Mouse (Mus musculus) thymus, postnatal 36 days (tissue): Measurements from ENCODE around the gene E330021D16Rik.
"Not testable (repeated sequence)": the region's sequence is repeated elsewhere in the genome, so short reads cannot be mapped to it uniquely, and the experiment has no call there.

Experiments
- DNase-seq, 2 experiments: peaks; one replicate each; pipeline ENCODE4 v3.0.0; 2022; ENCODE audit warnings: mixed read lengths in 2 of 2

Gene E330021D16Rik

GRCm38 (mm10) chr6:136415133-136415775 is at the start of gene E330021D16Rik:
Gene E330021D16Rik (minus strand): TSS chr6:136415569.
- no peak for DNase-seq

GRCm38 (mm10) chr6:136465021-136465420 is 49.7 kb upstream of the E330021D16Rik start:
- DNase-seq = no peak

- DNase-seq = peak; percentile 52 to 60
Measured at GRCm38 (mm10) chr6:136464121-136464621, 48.8 kb upstream of the E330021D16Rik start.

GRCm38 (mm10) chr6:136463491-136463890 is 48.1 kb upstream of the E330021D16Rik start:
- peak; percentile 56 to 61 for DNase-seq

GRCm38 (mm10) chr6:136459156-136459555 is 43.8 kb upstream of the E330021D16Rik start:
- DNase-seq = no peak

- no peak for DNase-seq
Measured at GRCm38 (mm10) chr6:136456302-136456701, 40.9 kb upstream of the E330021D16Rik start.

GRCm38 (mm10) chr6:136455696-136456095 is 40.3 kb upstream of the E330021D16Rik start:
- DNase-seq = no peak

- no peak for DNase-seq
Measured at GRCm38 (mm10) chr6:136452623-136453022, 37.3 kb upstream of the E330021D16Rik start.

GRCm38 (mm10) chr6:136450863-136451262 is 35.5 kb upstream of the E330021D16Rik start:
- no peak for DNase-seq

GRCm38 (mm10) chr6:136449930-136450329 is 34.6 kb upstream of the E330021D16Rik start:
- DNase-seq = no peak

- DNase-seq = peak; percentile 56 to 65
Measured at GRCm38 (mm10) chr6:136449270-136449692, 33.9 kb upstream of the E330021D16Rik start.

GRCm38 (mm10) chr6:136439205-136439604 is 23.8 kb upstream of the E330021D16Rik start:
- not testable (repeated sequence) for DNase-seq

- DNase-seq = not testable (repeated sequence)
Measured at GRCm38 (mm10) chr6:136436151-136436550, 20.8 kb upstream of the E330021D16Rik start.

GRCm38 (mm10) chr6:136433573-136433972 is 18.2 kb upstream of the E330021D16Rik start:
- no peak for DNase-seq

- no peak for DNase-seq
Measured at GRCm38 (mm10) chr6:136431896-136432248, 16.5 kb upstream of the E330021D16Rik start.

- no peak for DNase-seq
Measured at GRCm38 (mm10) chr6:136431169-136431895, 16.0 kb upstream of the E330021D16Rik start.

- DNase-seq = no peak
Measured at GRCm38 (mm10) chr6:136429441-136429840, 14.1 kb upstream of the E330021D16Rik start.

GRCm38 (mm10) chr6:136428412-136428811 is 13.0 kb upstream of the E330021D16Rik start:
- DNase-seq = no peak

GRCm38 (mm10) chr6:136427240-136427639 is 11.9 kb upstream of the E330021D16Rik start:
- no peak for DNase-seq

- no peak for DNase-seq
Measured at GRCm38 (mm10) chr6:136425956-136426355, 10.6 kb upstream of the E330021D16Rik start.

- no peak for DNase-seq
Measured at GRCm38 (mm10) chr6:136424166-136424565, 8.8 kb upstream of the E330021D16Rik start.

GRCm38 (mm10) chr6:136423201-136423600 is 7.8 kb upstream of the E330021D16Rik start:
- DNase-seq = no peak

- DNase-seq = peak; percentile 66 to 68
Measured at GRCm38 (mm10) chr6:136422084-136422853, 6.9 kb upstream of the E330021D16Rik start.
